Mouse (Mus musculus) megakaryocyte, embryonic 14.5 days (primary cell): Measurements from ENCODE around the gene Nudt9.

ENCODE experiments used
- FLI1 ChIP-seq: IDR thresholded peaks from 2 replicates; pipeline ENCODE4 v1.6.1; 2012; ENCODE audit warnings: low read length, inconsistent platforms, mixed read lengths
- GATA1 ChIP-seq: IDR thresholded peaks from 3 replicates; pipeline ENCODE4 v1.6.1; 2012; ENCODE audit warnings: mixed read lengths, low read length, inconsistent platforms, borderline replicate concordance

DNA sequence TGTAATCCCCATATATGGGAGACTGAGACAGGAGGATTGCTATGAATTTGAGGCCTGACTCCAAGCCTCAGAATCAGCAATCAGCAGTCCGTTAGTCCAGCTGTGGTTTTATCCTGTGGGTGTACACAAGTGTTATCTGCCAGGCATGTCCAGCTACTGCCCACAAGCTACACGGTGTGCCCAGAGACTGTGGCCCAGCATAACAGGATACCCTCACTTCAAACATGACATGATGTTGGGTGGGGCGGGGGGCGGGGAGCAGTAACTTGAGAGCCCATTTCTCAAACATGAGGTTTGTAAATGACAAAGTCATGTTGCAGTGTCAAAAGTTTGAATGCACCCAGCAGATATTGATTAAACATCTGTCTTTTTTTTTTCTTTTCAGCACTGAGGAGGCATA, 9.7 kb downstream of the Nudt9 start:
- TF ChIP-seq GATA1 (no peak), FLI1 (no peak)
